Mouse (Mus musculus) gastrocnemius, adult 2 months (tissue): Measurements from ENCODE around the gene Mpnd. TPM values are rescaled to one million over a fixed set of nuclear protein-coding genes. Genes with fewer than 3 reads are reported as not detected.

Experiments used
- DNase-seq: peaks from one replicate; pipeline ENCODE4 v3.0.0; 2022
- H3K27ac ChIP-seq: fragments of 200-600 bp; 2 replicates; pipeline ENCODE4 v1.8.1; 2022; ENCODE audit warnings: mild to moderate bottlenecking
- H3K4me3 ChIP-seq: fragments of 200-600 bp; 2 replicates; pipeline ENCODE4 v1.8.1; 2022; ENCODE audit warnings: mild to moderate bottlenecking, moderate library complexity
- CTCF ChIP-seq: fragments of 200-600 bp; IDR thresholded peaks from 2 replicates; pipeline ENCODE4 v1.8.1; 2022; ENCODE audit warnings: antibody characterized with exemption, mild to moderate bottlenecking, moderate library complexity
- intact Hi-C: fragments of 180-260 bp; cut with DNase I; formaldehyde crosslinking; loops from one replicate; pipeline ENCODE4 v1.15.1; 2025
- total RNA-seq, 2 experiments: library from RNA; stranded (reverse); gene quantifications; 2 replicates each; pipeline ENCODE4 v1.2.3; 2021

Gene Mpnd
- total RNA-seq, 2 experiments from 2014 or later, result 41.2 to 41.6 TPM

- DNase-seq, result no peak
- intact Hi-C loops, result loop anchor here (2.0 to 10.0 kb wide), 3 partner anchors 22 to 1240 kb away; partner anchors contain the start of genes Hdgfl2, Ubxn6 and Vav1
- TF ChIP-seq CTCF, result no peak
- H3K27ac ChIP-seq, result peak overlapping the region; percentile 100
- peak overlapping the region; percentile 99 for H3K4me3 ChIP-seq
Observed at GRCm38 (mm10) chr17:56035216-56035615, 29.7 kb downstream of the Mpnd start.

GRCm38 (mm10) chr17:56036176-56036900, 30.8 kb downstream of the Mpnd start, which contains the start of gene Sh3gl1:
Gene Sh3gl1, minus strand, starts transcription at chr17:56036635.
- peak; percentile 98 for DNase-seq
- H3K4me3 ChIP-seq, result peak within 1 kb of the TSS; percentile 99
- H3K27ac ChIP-seq, result peak within 1 kb of the TSS; percentile 100
- TF ChIP-seq CTCF, result no peak; the same call in 1 of the 2 replicates
- intact Hi-C loops, result loop anchor here (5.0 to 10.0 kb wide), 2 partner anchors 41 to 1238 kb away; partner anchors contain the start of genes Hdgfl2, Ubxn6 and Vav1

- peak overlapping the region; percentile 99 for H3K4me3 ChIP-seq
Observed at GRCm38 (mm10) chr17:56036901-56037287, 31.4 kb downstream of the Mpnd start.

GRCm38 (mm10) chr17:56038583-56039261, 33.2 kb downstream of the Mpnd start:
- intact Hi-C loops, result loop anchor here (5.0 to 10.0 kb wide), 2 partner anchors 39 to 1236 kb away; partner anchors contain the start of genes Hdgfl2, Ubxn6 and Vav1
- no peak for TF ChIP-seq CTCF
- H3K4me3 ChIP-seq, result no peak overlapping the region
- DNase-seq, result no peak
- no peak overlapping the region for H3K27ac ChIP-seq

More at GRCm38 (mm10) chr17:56036901-56037287, 31.4 kb downstream of the Mpnd start:
- peak overlapping the region; percentile 87 for H3K27ac ChIP-seq
- peak; percentile 48 for DNase-seq
- TF ChIP-seq CTCF, result no peak
- intact Hi-C loops, result loop anchor here (5.0 to 10.0 kb wide), 2 partner anchors 40 to 1238 kb away; partner anchors contain the start of genes Hdgfl2, Ubxn6 and Vav1

GRCm38 (mm10) chr17:56039345-56039744, 33.8 kb downstream of the Mpnd start:
- Histone ChIP-seq H3K4me3 (peak overlapping the region; percentile 86), H3K27ac (peak overlapping the region; percentile 86)
- intact Hi-C loops, result loop anchor here (5.0 to 10.0 kb wide), 2 partner anchors 38 to 1235 kb away; partner anchors contain the start of genes Hdgfl2, Ubxn6 and Vav1
- DNase-seq, result no peak
- no peak for TF ChIP-seq CTCF

GRCm38 (mm10) chr17:56040030-56040856, 34.7 kb downstream of the Mpnd start, which contains the start of gene Chaf1a:
Gene Chaf1a, plus strand, starts transcription at chr17:56040439.
- H3K27ac ChIP-seq, result peak within 1 kb of the TSS; percentile 86
- peak; percentile 98 for DNase-seq
- intact Hi-C loops, result no loop called here
- TF ChIP-seq CTCF, result no peak
- peak within 1 kb of the TSS; percentile 86 for H3K4me3 ChIP-seq

- Histone ChIP-seq H3K27ac (no peak overlapping the region; the same call in 1 of the 2 replicates), H3K4me3 (peak overlapping the region; percentile 86)
- no peak for DNase-seq
- no peak for TF ChIP-seq CTCF
- intact Hi-C loops, result no loop called here
Observed at GRCm38 (mm10) chr17:56040857-56041163, 35.3 kb downstream of the Mpnd start.

GRCm38 (mm10) chr17:56051369-56051768, 45.9 kb downstream of the Mpnd start:
- intact Hi-C loops, result no loop called here
- H3K4me3 ChIP-seq, result no peak overlapping the region
- TF ChIP-seq CTCF, result no peak
- no peak overlapping the region for H3K27ac ChIP-seq
- no peak for DNase-seq

- Histone ChIP-seq H3K4me3 (no peak overlapping the region), H3K27ac (no peak overlapping the region)
- intact Hi-C loops, result no loop called here
- TF ChIP-seq CTCF, result no peak
- no peak for DNase-seq
Observed at GRCm38 (mm10) chr17:56054938-56055337, 49.4 kb downstream of the Mpnd start.

GRCm38 (mm10) chr17:56055945-56056678, 50.6 kb downstream of the Mpnd start:
- intact Hi-C loops, result no loop called here
- Histone ChIP-seq H3K4me3 (no peak overlapping the region), H3K27ac (no peak overlapping the region)
- DNase-seq, result no peak
- no peak for TF ChIP-seq CTCF

GRCm38 (mm10) chr17:56057381-56058120, 52.0 kb downstream of the Mpnd start:
- Histone ChIP-seq H3K4me3 (peak overlapping the region; percentile 30; the same call in 1 of the 2 replicates), H3K27ac (peak overlapping the region; percentile 53)
- DNase-seq, result no peak
- peak; percentile 26 for TF ChIP-seq CTCF
- intact Hi-C loops, result no loop called here
